ENCODE assay signal across 10 mouse cellular contexts in the genomic region with DNA sequence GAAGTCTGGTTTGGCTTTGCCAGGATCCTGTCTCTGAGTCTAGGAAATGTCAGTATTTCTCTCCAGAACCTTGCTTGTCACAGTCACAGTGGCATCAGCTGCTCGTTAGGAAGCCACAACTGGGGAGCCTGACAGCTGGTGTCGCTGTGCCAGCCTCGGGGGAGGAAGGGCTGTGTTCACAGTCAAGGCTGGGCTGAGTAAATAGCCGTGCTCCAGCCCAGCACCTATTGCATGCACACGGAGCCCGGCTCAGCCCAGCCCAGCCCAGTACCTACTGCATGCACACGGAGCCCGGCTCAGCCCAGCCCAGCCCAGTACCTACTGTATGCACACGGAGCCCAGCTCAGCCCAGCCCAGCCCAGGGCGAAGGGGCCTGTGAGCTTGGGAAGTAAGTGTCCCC. TPM values are rescaled to one million over a fixed set of nuclear protein-coding genes. Genes with fewer than 3 reads are reported as not detected.
DNase-seq lines count a peak whose midpoint lies in the region; ATAC-seq and TF ChIP-seq lines count a peak whose summit lies in the region.
"Had no signal": no experiment of that assay in that cellular context is flagged by ENCODE, and none has a peak within 500 bp of the region (broad histone marks: within the 10 kb centered on the region; RNA-seq: fewer than 3 reads in every experiment).

No protein-coding gene starts in this region.

- H3K9ac ChIP-seq in lung, embryonic 14.5 days: no peak overlapping the region
- no peak overlapping the region for H3K9ac ChIP-seq in forebrain, embryonic 13.5 days
- H3K9ac ChIP-seq in hindbrain, postnatal 0 days (replicated peaks; ENCODE audit: low read length): no peak overlapping the region
- H3K9ac ChIP-seq in stomach, embryonic 15.5 days: no peak overlapping the region
- H3K9ac ChIP-seq: lung, embryonic 15.5 days had no signal

- no peak overlapping the region for H3K4me2 ChIP-seq in lung, embryonic 14.5 days
- H3K4me2 ChIP-seq in forebrain, embryonic 13.5 days: no peak overlapping the region
- no peak overlapping the region for H3K4me2 ChIP-seq in hindbrain, postnatal 0 days (ENCODE audit: low read depth, low read length)
- no peak overlapping the region for H3K4me2 ChIP-seq in stomach, embryonic 15.5 days
- H3K4me2 ChIP-seq: lung, embryonic 15.5 days had no signal

- no peak overlapping the region for H3K27ac ChIP-seq in lung, embryonic 14.5 days (ENCODE audit: low read depth)
- H3K27ac ChIP-seq in forebrain, embryonic 13.5 days: no peak overlapping the region
- H3K27ac ChIP-seq in hindbrain, postnatal 0 days: no peak overlapping the region
- no peak overlapping the region for H3K27ac ChIP-seq in stomach, embryonic 15.5 days
- H3K27ac ChIP-seq in heart, embryonic 10.5 days: no peak overlapping the region
- H3K27ac ChIP-seq: lung, embryonic 15.5 days had no signal

- no peak for TF ChIP-seq CTCF in lung, embryonic 14.5 days (IDR thresholded peaks at IDR 0.05; ENCODE audit: low read depth)
- TF ChIP-seq CTCF in hindbrain, postnatal 0 days (IDR thresholded peaks at IDR 0.05; ENCODE audit: low read depth): no peak

- H3K36me3 ChIP-seq in lung, embryonic 14.5 days (ENCODE audit: insufficient read depth): no peaks in the 10 kb centered on the region
- no peaks in the 10 kb centered on the region for H3K36me3 ChIP-seq in forebrain, embryonic 13.5 days (ENCODE audit: poor library complexity, severe bottlenecking)
- no peaks in the 10 kb centered on the region for H3K36me3 ChIP-seq in hindbrain, postnatal 0 days (ENCODE audit: insufficient read depth, low read length)
- no peaks in the 10 kb centered on the region for H3K36me3 ChIP-seq in stomach, embryonic 15.5 days
- H3K36me3 ChIP-seq in heart, embryonic 10.5 days: no peaks in the 10 kb centered on the region
- H3K36me3 ChIP-seq: lung, embryonic 15.5 days had no signal

- no peaks in the 10 kb centered on the region for H3K4me1 ChIP-seq in lung, embryonic 14.5 days (ENCODE audit: insufficient read depth)
- peaks cover 11% of the 10 kb centered on the region; the same call in 1 of the 2 replicates for H3K4me1 ChIP-seq in forebrain, embryonic 13.5 days
- no peaks in the 10 kb centered on the region; the same call in 1 of the 2 replicates for H3K4me1 ChIP-seq in hindbrain, postnatal 0 days (ENCODE audit: insufficient read depth, low read length)
- 0 out of 2 replicates have a peak, but pooled peaks cover 3% of the 10 kb centered on the region for H3K4me1 ChIP-seq in stomach, embryonic 15.5 days
- H3K4me1 ChIP-seq in heart, embryonic 10.5 days: peaks cover 8% of the 10 kb centered on the region; the same call in 1 of the 2 replicates

- H3K9me3 ChIP-seq in lung, embryonic 14.5 days (ENCODE audit: low read depth, low read length): no peaks in the 10 kb centered on the region
- no peaks in the 10 kb centered on the region for H3K9me3 ChIP-seq in forebrain, embryonic 13.5 days (replicated peaks)
- H3K9me3 ChIP-seq in hindbrain, postnatal 0 days (ENCODE audit: low read length): no peaks in the 10 kb centered on the region
- no peaks in the 10 kb centered on the region for H3K9me3 ChIP-seq in stomach, embryonic 15.5 days
- peaks cover 4% of the 10 kb centered on the region; the same call in 1 of the 2 replicates for H3K9me3 ChIP-seq in heart, embryonic 10.5 days
- H3K9me3 ChIP-seq: lung, embryonic 15.5 days had no signal

- 60% methylated on average over 10 of the region's 10 CpGs for WGBS in lung, embryonic 14.5 days
- 53% methylated on average over 10 of the region's 10 CpGs for WGBS in forebrain, embryonic 13.5 days
- 46% methylated on average over 10 of the region's 10 CpGs for WGBS in hindbrain, postnatal 0 days
- 51% methylated on average over 10 of the region's 10 CpGs for WGBS in stomach, embryonic 15.5 days
- 67% methylated on average over 10 of the region's 10 CpGs for WGBS in heart, embryonic 10.5 days

- no peaks in the 10 kb centered on the region for H3K27me3 ChIP-seq in lung, embryonic 14.5 days (ENCODE audit: insufficient read depth, low read length)
- 0 out of 2 replicates have a peak, but pooled peaks cover 3% of the 10 kb centered on the region for H3K27me3 ChIP-seq in forebrain, embryonic 13.5 days
- H3K27me3 ChIP-seq in hindbrain, postnatal 0 days (ENCODE audit: insufficient read depth, low read length): no peaks in the 10 kb centered on the region
- no peaks in the 10 kb centered on the region for H3K27me3 ChIP-seq in stomach, embryonic 15.5 days (replicated peaks)
- H3K27me3 ChIP-seq in heart, embryonic 10.5 days (ENCODE audit: insufficient read depth, poor library complexity, severe bottlenecking): peaks cover 53% of the 10 kb centered on the region; the same call in 1 of the 2 replicates
- H3K27me3 ChIP-seq: lung, embryonic 15.5 days had no signal

- no peak overlapping the region for H3K4me3 ChIP-seq in lung, embryonic 14.5 days (ENCODE audit: low read depth, low read length)
- H3K4me3 ChIP-seq in forebrain, embryonic 13.5 days: no peak overlapping the region
- no peak overlapping the region for H3K4me3 ChIP-seq in hindbrain, postnatal 0 days (ENCODE audit: low read length)
- H3K4me3 ChIP-seq in stomach, embryonic 15.5 days (replicated peaks): no peak overlapping the region
- no peak overlapping the region for H3K4me3 ChIP-seq in heart, embryonic 10.5 days
- H3K4me3 ChIP-seq: lung, embryonic 15.5 days had no signal

- peak; percentile 5 for DNase-seq in lung, embryonic 14.5 days
- DNase-seq in lung, postnatal 25 days (ENCODE audit: low spot score): no peak
- DNase-seq in hindbrain, postnatal 0 days (ENCODE audit: low spot score): peak; percentile 44
- DNase-seq in heart, embryonic 10.5 days (ENCODE audit: low spot score): no peak
- no peak for DNase-seq in spleen, postnatal 14 days (ENCODE audit: low spot score in 2 of 2)
- DNase-seq: cerebellum, postnatal 14 days had no signal

- ATAC-seq in lung, embryonic 14.5 days (ENCODE audit: insufficient read depth): 0 out of 2 replicates have a peak, but pooled peaks have one; percentile 42
- peak; percentile 57; the same call in 1 of the 2 replicates for ATAC-seq in forebrain, embryonic 13.5 days
- ATAC-seq in hindbrain, postnatal 0 days: peak; percentile 52
- ATAC-seq in stomach, embryonic 15.5 days (ENCODE audit: insufficient read depth, low FRiP score, low read depth): peak; percentile 61; the same call in 1 of the 2 replicates

RNA-seq across cellular contexts. Expression of a gene that starts 9.6 kb away (rescaled TPM):
- polyA plus RNA-seq in lung, embryonic 14.5 days (2014; fragmentation: Nextera tagmentation; extraction: Ambion mirVana): not detected in 2 replicates
- not detected in 2 replicates for polyA plus RNA-seq in forebrain, embryonic 13.5 days (2015; fragmentation: Nextera tagmentation; extraction: Ambion mirVana)
- total RNA-seq in hindbrain, postnatal 0 days (2014; rRNA removed): not detected in 2 replicates
- 0.09 and 0.11 TPM in 2 replicates for polyA plus RNA-seq in hindbrain, postnatal 0 days (2015; fragmentation: Nextera tagmentation; extraction: Ambion mirVana)
- polyA plus RNA-seq in stomach, embryonic 15.5 days (2015; fragmentation: Nextera tagmentation; extraction: Ambion mirVana): 1.3 and 1.5 TPM in 2 replicates
- polyA plus RNA-seq in heart, embryonic 10.5 days (2016; fragmentation: Nextera tagmentation; extraction: Ambion mirVana): 0.20 TPM in 1 of 2 replicates, not detected in the other
- polyA plus RNA-seq: gonadal fat pad, adult 2 months; lung, embryonic 15.5 days had no signal

RNA-seq across cellular contexts. Expression of a gene that starts 10.9 kb away (rescaled TPM):
- polyA plus RNA-seq in lung, embryonic 14.5 days (2014; fragmentation: Nextera tagmentation; extraction: Ambion mirVana): 1.5 and 1.7 TPM in 2 replicates
- 2.3 and 2.4 TPM in 2 replicates for polyA plus RNA-seq in forebrain, embryonic 13.5 days (2015; fragmentation: Nextera tagmentation; extraction: Ambion mirVana)
- total RNA-seq in hindbrain, postnatal 0 days (2014; rRNA removed): 6.9 and 8.9 TPM in 2 replicates
- 3.1 and 3.3 TPM in 2 replicates for polyA plus RNA-seq in hindbrain, postnatal 0 days (2015; fragmentation: Nextera tagmentation; extraction: Ambion mirVana)
- 1.3 and 1.6 TPM in 2 replicates for polyA plus RNA-seq in stomach, embryonic 15.5 days (2015; fragmentation: Nextera tagmentation; extraction: Ambion mirVana)
- polyA plus RNA-seq in heart, embryonic 10.5 days (2016; fragmentation: Nextera tagmentation; extraction: Ambion mirVana): 1.0 and 1.3 TPM in 2 replicates

RNA-seq across cellular contexts. Expression of a gene that starts 23.3 kb away (rescaled TPM):
- 0.15 and 0.25 TPM in 2 replicates for polyA plus RNA-seq in lung, embryonic 14.5 days (2014; fragmentation: Nextera tagmentation; extraction: Ambion mirVana)
- 0.15 and 0.55 TPM in 2 replicates for polyA plus RNA-seq in forebrain, embryonic 13.5 days (2015; fragmentation: Nextera tagmentation; extraction: Ambion mirVana)
- total RNA-seq in hindbrain, postnatal 0 days (2014; rRNA removed): 0.26 and 1.5 TPM in 2 replicates
- 0.82 and 0.93 TPM in 2 replicates for polyA plus RNA-seq in hindbrain, postnatal 0 days (2015; fragmentation: Nextera tagmentation; extraction: Ambion mirVana)
- polyA plus RNA-seq in stomach, embryonic 15.5 days (2015; fragmentation: Nextera tagmentation; extraction: Ambion mirVana): 0.18 and 0.39 TPM in 2 replicates
- 0.31 and 0.49 TPM in 2 replicates for polyA plus RNA-seq in heart, embryonic 10.5 days (2016; fragmentation: Nextera tagmentation; extraction: Ambion mirVana)

RNA-seq across cellular contexts. Expression of a gene that starts 27.7 kb away (rescaled TPM):
- 0.18 TPM in 1 of 2 replicates, not detected in the other for polyA plus RNA-seq in lung, embryonic 14.5 days (2014; fragmentation: Nextera tagmentation; extraction: Ambion mirVana)
- 0.08 TPM in 1 of 2 replicates, not detected in the other for polyA plus RNA-seq in forebrain, embryonic 13.5 days (2015; fragmentation: Nextera tagmentation; extraction: Ambion mirVana)
- 0.14 and 0.31 TPM in 2 replicates for total RNA-seq in hindbrain, postnatal 0 days (2014; rRNA removed)
- polyA plus RNA-seq in hindbrain, postnatal 0 days (2015; fragmentation: Nextera tagmentation; extraction: Ambion mirVana): 0.71 and 0.76 TPM in 2 replicates
- 0.62 and 1.1 TPM in 2 replicates for polyA plus RNA-seq in stomach, embryonic 15.5 days (2015; fragmentation: Nextera tagmentation; extraction: Ambion mirVana)
- polyA plus RNA-seq in heart, embryonic 10.5 days (2016; fragmentation: Nextera tagmentation; extraction: Ambion mirVana): 0.19 TPM in 1 of 2 replicates, not detected in the other
- polyA plus RNA-seq: lung, embryonic 15.5 days had no signal

Comparison
In these comparisons a context has a peak if more than half of its experiments do, and no peak if none do; other contexts are left out.
1. DNase-seq: peak in lung, embryonic 14.5 days (single experiment) and hindbrain, postnatal 0 days (single experiment); none in lung, postnatal 25 days (single experiment), heart, embryonic 10.5 days (single experiment) and spleen, postnatal 14 days (0 of 2).
2. Peak in every context shown above with its lines, with median percentiles within 50 percentile points of each other: ATAC-seq.